Mouse (Mus musculus): ENCODE results near the gene Ccdc86.

- TF ChIP-seq CTCF (IDR thresholded peaks at IDR 0.05; ENCODE audit: extremely low read depth, insufficient read length, insufficient replicate concordance, low read depth, low read length), result no peak
- no peak for TF ChIP-seq POLR2A (IDR thresholded peaks at IDR 0.05; ENCODE audit: low read depth, low read length)
Measured at GRCm38 (mm10) chr19:10985889-10986288, 36.8 kb upstream of the Ccdc86 start.

All from small intestine, adult 2 months (tissue).